Mouse (Mus musculus) ES-E14 (cell line): ENCODE data around the gene Steap3. TPM values are rescaled to one million over a fixed set of nuclear protein-coding genes. Genes with fewer than 3 reads are reported as not detected.
"Not testable (repeated sequence)": the region's sequence is repeated elsewhere in the genome, so short reads cannot be mapped to it uniquely, and the experiment has no call there.

Experiments
- DNase-seq: peaks from one replicate; pipeline ENCODE4 v3.0.0-alpha.2; 2013; ENCODE audit warnings: low read depth, low spot score
- H3K27ac ChIP-seq: 2 replicates; pipeline ENCODE4 v1.5.1; 2012; ENCODE audit warnings: low read depth, mild to moderate bottlenecking, low read length, moderate library complexity, mixed read lengths; ENCODE audit not compliant: poor library complexity, insufficient read depth, severe bottlenecking
- H3K36me3 ChIP-seq: 2 replicates; pipeline ENCODE4 v1.6.1; 2012; ENCODE audit warnings: mild to moderate bottlenecking, low read length, moderate library complexity, mixed read lengths; ENCODE audit not compliant: control insufficient read depth, poor library complexity, insufficient read depth, severe bottlenecking
- H3K4me1 ChIP-seq, 2 experiments: fragments of 150-350 bp in 1 of 2; sonication (generic) in 1 of 2; 2 replicates each; pipeline ENCODE4 v1.6.1; 2012; ENCODE audit warnings: low read length in 2 of 2, mild to moderate bottlenecking in 1 of 2, mixed read lengths in 1 of 2; ENCODE audit not compliant: control insufficient read depth in 2 of 2, insufficient read depth in 2 of 2, poor library complexity in 1 of 2
- H3K4me3 ChIP-seq, 2 experiments: fragments of 150-350 bp in 1 of 2; sonication (generic) in 1 of 2; 2 replicates each; pipeline ENCODE4 v1.5.1; 2012; ENCODE audit warnings: low read length in 2 of 2, low read depth in 1 of 2, mild to moderate bottlenecking in 1 of 2, mixed read lengths in 1 of 2; ENCODE audit not compliant: insufficient read depth in 1 of 2, poor library complexity in 1 of 2, severe bottlenecking in 1 of 2
- H3K9ac ChIP-seq: 2 replicates; pipeline ENCODE4 v1.6.1; 2012; ENCODE audit warnings: low read depth, mild to moderate bottlenecking, low read length, mixed read lengths; ENCODE audit not compliant: poor library complexity, insufficient read depth, severe bottlenecking
- H3K9me3 ChIP-seq: fragments of 150-350 bp; sonication (generic); 2 replicates; pipeline ENCODE4 v1.6.1; 2012; ENCODE audit warnings: low read depth, mild to moderate bottlenecking, low read length; ENCODE audit not compliant: control insufficient read depth, insufficient read depth
- CHD2 ChIP-seq: IDR thresholded peaks from 2 replicates; pipeline ENCODE4 v1.6.1; 2014; ENCODE audit warnings: mild to moderate bottlenecking, low read depth, low read length, inconsistent platforms
- HCFC1 ChIP-seq: IDR thresholded peaks from 2 replicates; pipeline ENCODE4 v1.6.1; 2012; ENCODE audit warnings: low read length, inconsistent platforms, borderline replicate concordance; ENCODE audit not compliant: insufficient read depth
- MAFK ChIP-seq: IDR thresholded peaks from 2 replicates; pipeline ENCODE4 v1.6.1; 2014; ENCODE audit warnings: mild to moderate bottlenecking, low read depth, low read length, inconsistent platforms; ENCODE audit not compliant: insufficient read depth
- ZC3H11A ChIP-seq: IDR thresholded peaks from 2 replicates; pipeline ENCODE4 v1.6.1; 2012; ENCODE audit warnings: low read depth, mild to moderate bottlenecking, inconsistent platforms, low read length, borderline replicate concordance
- ZNF384 ChIP-seq: IDR thresholded peaks from 2 replicates; pipeline ENCODE4 v1.6.1; 2012; ENCODE audit warnings: low read depth, low read length, inconsistent platforms
- in situ Hi-C, 2 experiments: fragments of 600-800 bp; cut with MboI; formaldehyde crosslinking; loops; one replicate each; pipeline ENCODE4 v1.15.1; 2025; ENCODE audit warnings: low sequenced_read_pairs in 2 of 2, inconsistent platforms in 1 of 2; ENCODE audit not compliant: unreplicated experiment in 2 of 2
- total RNA-seq: library from RNA; depleted of rRNA; stranded (reverse); fragments of 300-350 nt; gene quantifications from 2 replicates; pipeline ENCODE4 v1.2.3, GENCODE M21; 2012

Steap3 gene
- total RNA-seq, 1 experiment: 75.9 TPM

GRCm38 (mm10) chr1:120291709-120292108 lies 19.2 kb upstream of the Steap3 start:
- Histone ChIP-seq H3K36me3 (0 out of 2 replicates have a peak, but pooled peaks cover 1% of the 10 kb centered on the region), H3K9ac (no peak overlapping the region), H3K4me3 (no peak overlapping the region), H3K4me1 (peaks cover 0 to 2% of the 10 kb centered on the region in 2 experiments; a peak in 2 of 4 replicates), H3K9me3 (no peaks in the 10 kb centered on the region), H3K27ac (no peak overlapping the region)
- in situ Hi-C loops: no loop called here
- TF ChIP-seq HCFC1 (no peak), ZNF384 (no peak), CHD2 (no peak), ZC3H11A (no peak), MAFK (no peak)
- no peak for DNase-seq

GRCm38 (mm10) chr1:120289843-120290242 lies 17.3 kb upstream of the Steap3 start:
- Histone ChIP-seq H3K36me3 (no peaks in the 10 kb centered on the region), H3K9me3 (no peaks in the 10 kb centered on the region), H3K4me3 (no peak overlapping the region), H3K27ac (no peak overlapping the region), H3K4me1 (peaks cover 0 to 2% of the 10 kb centered on the region in 2 experiments; a peak in 2 of 4 replicates), H3K9ac (no peak overlapping the region)
- in situ Hi-C loops: no loop called here
- TF ChIP-seq MAFK: no peak
- no peak for TF ChIP-seq CHD2
- TF ChIP-seq ZC3H11A: no peak
- no peak for TF ChIP-seq HCFC1
- no peak for TF ChIP-seq ZNF384
- no peak for DNase-seq

GRCm38 (mm10) chr1:120287679-120288078 lies 15.2 kb upstream of the Steap3 start:
- H3K9me3 ChIP-seq: no peaks in the 10 kb centered on the region
- no peaks in the 10 kb centered on the region for H3K36me3 ChIP-seq
- no peak for DNase-seq
- H3K4me3 ChIP-seq: no peak overlapping the region
- TF ChIP-seq HCFC1: no peak
- TF ChIP-seq CHD2: no peak
- TF ChIP-seq MAFK: no peak
- no peak for TF ChIP-seq ZNF384
- TF ChIP-seq ZC3H11A: no peak
- no peak overlapping the region for H3K27ac ChIP-seq
- no peak overlapping the region for H3K9ac ChIP-seq
- peaks cover 0 to 2% of the 10 kb centered on the region in 2 experiments; a peak in 2 of 4 replicates for H3K4me1 ChIP-seq
- in situ Hi-C loops: no loop called here

DNA sequence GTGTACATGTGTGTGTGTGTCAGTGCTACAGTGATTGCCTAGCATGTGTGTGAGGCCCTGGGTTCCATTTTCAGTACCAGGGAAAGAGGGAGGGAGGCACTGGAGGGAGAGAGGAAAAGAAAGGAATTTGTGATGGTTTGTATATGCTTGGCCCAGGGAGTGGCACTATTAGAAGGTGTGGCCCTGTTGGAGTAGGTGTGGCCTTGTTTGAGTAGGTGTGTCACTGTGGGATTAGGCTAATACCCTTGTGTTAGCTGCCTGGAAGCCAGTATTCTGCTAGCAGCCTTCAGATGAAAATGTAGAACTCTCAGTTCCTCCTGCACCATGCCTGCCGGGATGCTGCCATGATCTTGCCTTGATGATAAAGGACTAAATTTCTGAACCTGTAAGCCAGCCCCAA lies 3.6 kb upstream of the Steap3 start:
- H3K36me3 ChIP-seq, H3K9ac ChIP-seq, H3K9me3 ChIP-seq, H3K4me1 ChIP-seq, H3K4me3 ChIP-seq, H3K27ac ChIP-seq, in situ Hi-C loops, DNase-seq: not testable (repeated sequence)

DNA sequence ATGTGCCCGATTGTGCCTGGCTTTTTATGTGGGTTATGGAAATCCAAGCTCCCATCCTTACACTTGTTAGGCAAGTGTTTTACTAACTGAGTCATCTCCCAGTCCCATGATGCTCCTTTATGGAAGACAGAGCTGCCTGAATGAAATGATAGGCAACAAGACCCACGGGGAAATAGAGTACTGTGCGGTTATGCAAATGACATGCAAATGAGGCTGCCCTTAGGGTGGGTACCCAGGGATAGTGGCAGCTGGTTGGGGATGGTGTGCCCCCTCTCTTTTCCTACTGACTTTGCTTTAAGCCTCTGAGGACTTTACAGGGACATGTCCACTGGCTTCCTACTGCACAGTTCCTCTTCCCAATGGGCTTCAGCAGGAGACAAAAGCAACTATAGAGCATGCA lies 2.7 kb upstream of the Steap3 start:
- no peak for DNase-seq
- Histone ChIP-seq H3K9ac (no peak overlapping the region), H3K9me3 (no peaks in the 10 kb centered on the region), H3K27ac (no peak overlapping the region), H3K4me1 (peaks cover 2 to 6% of the 10 kb centered on the region in 2 experiments), H3K4me3 (no peak overlapping the region), H3K36me3 (no peaks in the 10 kb centered on the region)
- in situ Hi-C loops: no loop called here
- TF ChIP-seq ZNF384: no peak
- TF ChIP-seq HCFC1: no peak
- TF ChIP-seq CHD2: no peak
- TF ChIP-seq ZC3H11A: no peak
- TF ChIP-seq MAFK: no peak
